Mouse (Mus musculus): ENCODE data around the gene Tmc6. TPM values are rescaled to one million over a fixed set of nuclear protein-coding genes. Genes with fewer than 3 reads are reported as not detected.

Gene Tmc6
- total and polyA plus RNA-seq, 3 experiments: 16.8 to 28.4 (median 26.8) TPM

DNA sequence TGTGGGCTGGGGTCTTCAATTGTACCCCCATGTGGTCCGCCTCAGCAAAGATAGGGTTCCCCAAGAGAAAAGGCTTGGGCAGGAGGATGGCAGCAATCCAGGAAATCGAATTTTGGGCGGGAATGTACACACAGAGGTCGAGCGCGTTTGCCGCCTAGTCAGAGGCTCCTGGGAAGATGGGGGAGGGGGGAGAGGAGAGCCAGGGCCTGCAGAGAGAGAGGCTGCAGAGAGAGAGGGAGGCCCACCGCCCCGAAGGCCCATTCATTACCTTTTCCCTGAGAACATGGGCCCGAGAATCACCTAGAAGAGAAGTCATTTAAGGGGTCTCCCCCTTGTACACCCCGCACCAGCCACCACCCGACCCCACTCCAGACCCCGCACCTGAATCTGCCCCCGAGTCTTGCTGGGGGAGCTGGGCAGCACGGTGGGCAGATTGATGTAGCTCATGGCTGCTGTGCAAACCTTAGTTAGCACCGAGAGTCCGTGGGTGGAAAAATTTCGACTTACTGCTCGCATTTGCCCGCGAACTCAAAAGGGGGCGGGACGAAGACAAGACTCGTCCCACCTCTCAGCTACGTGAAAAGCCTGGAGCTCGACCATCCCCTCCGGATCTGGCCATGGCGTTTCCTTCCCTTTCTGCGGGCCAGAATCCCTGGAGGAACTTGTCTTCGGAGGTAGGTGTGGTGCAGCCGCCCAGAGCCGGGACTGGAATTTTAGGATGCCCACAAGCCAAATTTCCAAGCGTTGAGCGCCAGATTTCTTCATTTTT is 43.5 kb upstream of the Tmc6 start, which contains the start of the genes Afmid and Tk1:
TSS of gene Afmid (plus strand) at position 592 of the 769 bp plus-strand sequence.
TSS of gene Tk1 (minus strand) at position 760 of the 769 bp plus-strand sequence.
- Histone ChIP-seq H3K4me2 (ENCODE audit: insufficient read depth, low read depth, poor library complexity, severe bottlenecking) (peak within 1 kb of the TSS; percentile 89), H3K9me3 (replicated peaks; ENCODE audit: low read length) (no peaks in the 10 kb centered on the region), H3K27ac (ENCODE audit: insufficient read depth, low read depth) (peak within 1 kb of the TSS; percentile 94), H3K4me1 (ENCODE audit: control insufficient read depth in 1 of 2, insufficient read depth in 2 of 2) (peaks cover 14 to 57% of the 10 kb centered on the region in 2 experiments), H3K79me2 (replicated peaks; ENCODE audit: control insufficient read depth, extremely low read depth, insufficient read depth, poor library complexity, severe bottlenecking) (peaks cover 51% of the 10 kb centered on the region), H3K27me3 (replicated peaks) (no peaks in the 10 kb centered on the region), H3K9ac (ENCODE audit: insufficient read depth, low read depth) (peak within 1 kb of the TSS; percentile 85), H3K36me3 (replicated peaks in 1 of 2; ENCODE audit: control insufficient read depth in 1 of 2, insufficient read depth in 1 of 2, low read length in 1 of 2) (peaks cover 30 to 43% of the 10 kb centered on the region in 2 experiments), H3K4me3 (replicated peaks in 1 of 3; ENCODE audit: low read depth in 2 of 3, low read length in 2 of 3, poor library complexity in 1 of 3) (peak within 1 kb of the TSS; percentile 64 to 77 (median 65))
- in situ Hi-C loops (cut with MboI; ENCODE audit: low pct_ligation_motif_present, low pct_unique_long_range_greater_than_20kb, low sequenced_read_pairs) (loop anchor here (5.0 to 10.0 kb wide), 3 partner anchors 33 to 351 kb away; no protein-coding TSS in a partner anchor), dilution Hi-C loops (cut with MboI; ENCODE audit: extremely low pct_ligation_motif_present, extremely low pct_unique_long_range_greater_than_20kb, low sequenced_read_pairs) (no loop called here)
- peak; percentile 97 for DNase-seq (ENCODE audit: extremely low read depth)
- TF ChIP-seq SMC3 (IDR thresholded peaks at IDR 0.05; ENCODE audit: low read depth, low read length) (no peak), CHD2 (IDR thresholded peaks at IDR 0.05; ENCODE audit: low read length) (no peak; the same call in 1 of the 2 replicates), MEF2A (IDR thresholded peaks at IDR 0.05; ENCODE audit: borderline replicate concordance, low read depth, low read length) (peak; percentile 56; the same call in 1 of the 2 replicates), IRF4 (IDR thresholded peaks at IDR 0.05; ENCODE audit: low read depth, low read length) (peak; percentile 66; the same call in 1 of the 2 replicates), GABPA (IDR thresholded peaks at IDR 0.05; ENCODE audit: insufficient replicate concordance, low read depth, low read length) (no peak), TBP (conservative IDR thresholded peaks at IDR 0.05; ENCODE audit: low read depth, low read length) (peak; percentile 86), ETS1 (conservative IDR thresholded peaks at IDR 0.05; ENCODE audit: low read depth, low read length) (no peak), ELF1 (IDR thresholded peaks at IDR 0.05; ENCODE audit: low read depth, low read length) (peak; percentile 36; the same call in 1 of the 2 replicates), JUND (conservative IDR thresholded peaks at IDR 0.05; ENCODE audit: low read depth, low read length) (no peak), POLR2A (IDR thresholded peaks at IDR 0.05; ENCODE audit: low read depth, low read length) (peak; percentile 90), MYC (IDR thresholded peaks at IDR 0.05; ENCODE audit: low read depth, low read length) (peak; percentile 53; the same call in 1 of the 2 replicates), NELFE (IDR thresholded peaks at IDR 0.05; ENCODE audit: low read depth, low read length) (no peak), JUN (IDR thresholded peaks at IDR 0.05; ENCODE audit: insufficient read depth, low read depth, low read length) (no peak), KAT2A (IDR thresholded peaks at IDR 0.05; ENCODE audit: insufficient replicate concordance, low read length) (no peak; the same call in 1 of the 2 replicates), RAD21 (IDR thresholded peaks at IDR 0.05; ENCODE audit: low read depth, low read length) (no peak), PAX5 (IDR thresholded peaks at IDR 0.05; ENCODE audit: low read length) (no peak), USF2 (conservative IDR thresholded peaks at IDR 0.05; ENCODE audit: low read depth, low read length) (no peak), USF1 (IDR thresholded peaks at IDR 0.05; ENCODE audit: low read depth, low read length) (no peak), NRF1 (IDR thresholded peaks at IDR 0.05; ENCODE audit: low read depth, low read length) (no peak), MXI1 (IDR thresholded peaks at IDR 0.05; ENCODE audit: low read depth, low read length) (no peak; the same call in none of the 2 replicates), SIN3A (IDR thresholded peaks at IDR 0.05; ENCODE audit: low read length) (peak; percentile 95; the same call in 1 of the 2 replicates), ZC3H11A (IDR thresholded peaks at IDR 0.05; ENCODE audit: low read depth, low read length) (no peak), ZKSCAN1 (IDR thresholded peaks at IDR 0.05; ENCODE audit: borderline replicate concordance, low read depth, low read length) (no peak), MAX (IDR thresholded peaks at IDR 0.05; ENCODE audit: low read length) (no peak; the same call in 1 of the 2 replicates), MAZ (IDR thresholded peaks at IDR 0.05; ENCODE audit: low read depth, low read length) (no peak), ZNF384 (IDR thresholded peaks at IDR 0.05; ENCODE audit: low read depth, low read length) (no peak), MAFK (IDR thresholded peaks at IDR 0.05; ENCODE audit: insufficient replicate concordance, low read length) (no peak), UBTF (IDR thresholded peaks at IDR 0.05; ENCODE audit: low read depth, low read length) (no peak), CTCF (conservative IDR thresholded peaks at IDR 0.05 in 1 of 2, IDR thresholded peaks at IDR 0.05 in 1 of 2; ENCODE audit: low read depth in 2 of 2, low read length in 2 of 2) (no peak), TCF12 (IDR thresholded peaks at IDR 0.05; ENCODE audit: low read depth, low read length) (peak; percentile 64), CHD1 (IDR thresholded peaks at IDR 0.05; ENCODE audit: low read depth, low read length) (no peak), EP300 (IDR thresholded peaks at IDR 0.05; ENCODE audit: low read length) (no peak), BHLHE40 (IDR thresholded peaks at IDR 0.05; ENCODE audit: low read depth, low read length) (no peak), POLR2AphosphoS2 (IDR thresholded peaks at IDR 0.05; ENCODE audit: low read depth, low read length) (no peak; the same call in 1 of the 2 replicates), ZMIZ1 (IDR thresholded peaks at IDR 0.05; ENCODE audit: low read depth, low read length) (no peak; the same call in 1 of the 2 replicates), RCOR1 (conservative IDR thresholded peaks at IDR 0.05; ENCODE audit: low read depth, low read length) (no peak), E2F4 (IDR thresholded peaks at IDR 0.05; ENCODE audit: insufficient replicate concordance, low read depth, low read length) (peak; percentile 98), HCFC1 (IDR thresholded peaks at IDR 0.05; ENCODE audit: low read depth, low read length) (peak; percentile 69)

Measured in CH12.LX (cell line).